Mouse (Mus musculus) kidney, adult 10 weeks (tissue): ENCODE results near the gene Sdhaf2. TPM values are rescaled to one million over a fixed set of nuclear protein-coding genes. Genes with fewer than 3 reads are reported as not detected.

ENCODE experiments used
- polyA plus RNA-seq: library from polyadenylated mRNA; stranded (reverse); fragments of 350-450 nt; fragmentation: Illumina TruSeq; extraction: RNeasy Lipid Tissue Mini Kit (QIAGEN cat#74804); gene quantifications from one replicate; pipeline ENCODE4 v1.2.3, GENCODE M21; 2014; ENCODE audit warnings: low read depth, low replicate concordance

Gene Sdhaf2
- 72.4 TPM for polyA plus RNA-seq

DNA sequence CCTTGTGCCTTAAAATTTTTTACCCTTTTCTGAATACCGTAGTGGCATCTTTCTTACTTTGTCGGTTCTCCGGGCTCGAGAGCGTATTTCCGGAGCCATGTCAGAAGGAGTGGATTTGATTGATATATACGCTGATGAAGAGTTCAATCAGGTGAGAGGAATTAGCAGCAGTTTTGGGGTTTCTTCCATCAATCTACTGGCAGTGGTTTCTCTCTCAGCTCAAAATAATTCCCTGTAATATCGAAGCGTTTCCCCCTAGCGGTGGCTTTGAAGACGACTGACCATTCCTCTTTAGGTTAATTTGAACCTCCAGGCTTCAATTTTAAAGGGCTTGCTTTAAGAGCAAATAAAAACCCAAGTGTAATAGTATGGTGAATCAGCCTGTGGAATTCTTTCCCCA lies at the start of gene Sdhaf2:
Gene Sdhaf2, minus strand, starts transcription at position 233 of the 400 bp plus-strand sequence.

DNA sequence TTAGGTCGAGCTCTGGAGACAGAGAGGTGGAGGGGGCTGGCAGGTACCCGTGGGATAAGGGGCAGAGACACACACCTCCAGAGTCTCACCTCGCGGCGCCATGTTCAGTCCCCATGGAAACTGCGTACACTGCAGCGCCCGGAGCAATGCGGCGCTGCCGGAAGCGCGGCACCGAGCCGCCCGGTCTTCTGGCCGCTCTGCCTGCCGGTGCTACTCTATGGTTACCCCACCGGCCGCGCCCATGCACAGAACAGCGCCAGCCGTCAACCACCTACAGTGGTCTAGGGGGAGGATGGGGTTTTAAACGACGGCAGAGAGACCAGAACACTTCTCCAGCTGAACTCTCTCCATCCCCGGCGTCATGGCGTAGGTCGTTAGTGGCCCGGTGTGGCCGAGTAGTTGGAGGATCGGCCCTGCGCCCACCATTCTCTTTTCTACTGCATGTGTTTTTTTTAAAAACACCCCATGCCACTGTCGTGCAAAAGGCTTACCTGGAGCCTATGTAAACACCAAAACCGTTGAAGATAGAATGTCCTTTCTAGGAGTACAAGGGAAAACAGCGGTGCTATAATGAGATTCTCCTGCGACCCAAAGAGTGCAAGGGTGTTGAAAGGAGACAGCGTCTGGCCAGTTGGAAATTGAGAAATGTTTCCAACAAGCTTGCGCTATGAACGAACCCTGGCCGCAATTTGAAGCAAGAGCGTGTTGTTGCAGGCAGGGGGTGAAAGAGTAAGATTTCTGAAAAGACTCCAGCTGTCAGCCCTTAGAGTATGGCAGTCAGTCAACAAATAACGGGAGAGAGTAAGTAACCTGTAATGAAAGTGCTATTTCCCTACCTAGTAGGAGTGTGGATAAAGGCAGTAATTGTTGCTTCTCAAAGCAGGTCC lies 29.9 kb upstream of the Sdhaf2 start, which contains the start of gene Tmem216:
Gene Tmem216, minus strand, starts transcription at position 615 of the 887 bp plus-strand sequence.

GRCm38 (mm10) chr19:10525106-10525901 lies 638 bp downstream of the Sdhaf2 start, which contains the start of gene Cpsf7:
TSS of gene Cpsf7 (plus strand) at chr19:10525266.

DNA sequence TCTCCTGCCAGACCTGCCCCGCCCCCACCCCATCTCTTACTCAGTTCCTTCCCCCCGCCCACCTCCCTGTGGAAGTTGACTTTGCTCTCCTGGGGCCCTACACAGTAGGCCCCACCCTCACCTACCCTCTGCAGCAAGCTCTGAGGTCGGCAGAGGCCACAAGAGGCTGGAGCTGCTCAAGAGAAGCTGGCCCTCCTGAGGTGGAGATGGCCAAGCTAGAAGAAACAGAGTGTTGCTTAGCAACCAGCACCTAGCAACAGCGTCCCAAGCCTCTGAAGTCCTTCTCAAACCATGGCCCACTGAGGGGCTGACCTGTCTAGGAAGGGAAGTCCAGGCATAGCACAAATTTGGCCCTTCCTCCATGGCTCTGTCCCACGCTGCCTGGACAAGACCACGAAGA lies 43.2 kb downstream of the Sdhaf2 start, which contains the start of gene Ppp1r32:
Gene Ppp1r32, minus strand, starts transcription at position 226 of the 400 bp plus-strand sequence.

GRCm38 (mm10) chr19:10456752-10457483 lies 69.0 kb downstream of the Sdhaf2 start, which contains the start of gene Lrrc10b:
TSS of gene Lrrc10b (minus strand) at chr19:10457473.

Other genes with a start within 250 kb of the Sdhaf2 start
- gene Dagla, start 221.3 kb downstream of the Sdhaf2 start, polyA plus RNA-seq = not detected
- 0.65 TPM for gene Syt7, start 137.1 kb downstream of the Sdhaf2 start, polyA plus RNA-seq
- not detected for gene Lrrc10b, start 68.7 kb downstream of the Sdhaf2 start, polyA plus RNA-seq
- not detected for gene Ppp1r32, start 43.2 kb downstream of the Sdhaf2 start, polyA plus RNA-seq
- gene Cpsf7, start 876 bp downstream of the Sdhaf2 start, polyA plus RNA-seq = 35.0 TPM
- 5.5 TPM for gene Tmem216, start 30.1 kb upstream of the Sdhaf2 start, polyA plus RNA-seq
- gene Cyb561a3, start 51.0 kb upstream of the Sdhaf2 start, polyA plus RNA-seq = 3.2 TPM
- gene Tmem138, start 51.2 kb upstream of the Sdhaf2 start, polyA plus RNA-seq = 5.4 TPM
- 62.9 TPM for gene Ddb1, start 79.2 kb upstream of the Sdhaf2 start, polyA plus RNA-seq
- gene Tkfc, start 79.5 kb upstream of the Sdhaf2 start, polyA plus RNA-seq = 21.8 TPM
- 0.93 TPM for gene Vwce, start 108.1 kb upstream of the Sdhaf2 start, polyA plus RNA-seq
- not detected for gene Pga5, start 151.9 kb upstream of the Sdhaf2 start, polyA plus RNA-seq
- 2.6 TPM for gene Vps37c, start 162.6 kb upstream of the Sdhaf2 start, polyA plus RNA-seq
- not detected for gene Cd5, start 212.9 kb upstream of the Sdhaf2 start, polyA plus RNA-seq